Mouse (Mus musculus) cerebellum, postnatal 25 days (tissue): ENCODE data around the gene Efnb3.
A peak's percentile ranks its signal among the peaks of the same experiment; 100 is the strongest.
"Not testable (repeated sequence)": the region's sequence is repeated elsewhere in the genome, so short reads cannot be mapped to it uniquely, and the experiment has no call there.

Source experiments
- DNase-seq, 2 experiments: peaks; one replicate each; pipeline ENCODE4 v3.0.0; 2021; ENCODE audit warnings: mixed read lengths in 2 of 2

Gene Efnb3

GRCm38 (mm10) chr11:69549060-69549656, 10.8 kb downstream of the Efnb3 start, which contains the start of gene Dnah2:
Gene Dnah2 (minus strand): TSS chr11:69549110.
- DNase-seq: no peak

- DNase-seq: peak; percentile 33 to 58
Measured at GRCm38 (mm10) chr11:69547071-69547470, 12.9 kb downstream of the Efnb3 start.

- DNase-seq: peak; percentile 81 to 88
Measured at GRCm38 (mm10) chr11:69546423-69547053, 13.5 kb downstream of the Efnb3 start.

GRCm38 (mm10) chr11:69545957-69546356, 14.0 kb downstream of the Efnb3 start:
- no peak for DNase-seq

GRCm38 (mm10) chr11:69543598-69543997, 16.4 kb downstream of the Efnb3 start:
- DNase-seq: no peak

GRCm38 (mm10) chr11:69541741-69542140, 18.3 kb downstream of the Efnb3 start:
- DNase-seq: not testable (repeated sequence)

GRCm38 (mm10) chr11:69540700-69541099, 19.3 kb downstream of the Efnb3 start:
- no peak for DNase-seq

- DNase-seq: no peak
Measured at GRCm38 (mm10) chr11:69534990-69535389, 25.0 kb downstream of the Efnb3 start.

- peak; percentile 35 to 43 for DNase-seq
Measured at GRCm38 (mm10) chr11:69532480-69533150, 27.4 kb downstream of the Efnb3 start.

- not testable (repeated sequence) for DNase-seq
Measured at GRCm38 (mm10) chr11:69530755-69531154, 29.2 kb downstream of the Efnb3 start.

GRCm38 (mm10) chr11:69530281-69530680, 29.7 kb downstream of the Efnb3 start:
- not testable (repeated sequence) for DNase-seq

GRCm38 (mm10) chr11:69528031-69528390, 32.0 kb downstream of the Efnb3 start:
- DNase-seq: no peak

- DNase-seq: peak; percentile 24 to 34
Measured at GRCm38 (mm10) chr11:69527098-69528030, 32.6 kb downstream of the Efnb3 start.

- no peak for DNase-seq
Measured at GRCm38 (mm10) chr11:69526631-69527030, 33.4 kb downstream of the Efnb3 start.

- DNase-seq: no peak
Measured at GRCm38 (mm10) chr11:69525661-69526060, 34.3 kb downstream of the Efnb3 start.

- DNase-seq: no peak
Measured at GRCm38 (mm10) chr11:69523651-69524050, 36.4 kb downstream of the Efnb3 start.

GRCm38 (mm10) chr11:69521526-69522149, 38.4 kb downstream of the Efnb3 start:
- no peak for DNase-seq

GRCm38 (mm10) chr11:69519976-69520375, 40.0 kb downstream of the Efnb3 start:
- no peak for DNase-seq

- DNase-seq: no peak
Measured at GRCm38 (mm10) chr11:69516661-69517060, 43.3 kb downstream of the Efnb3 start.

- no peak for DNase-seq
Measured at GRCm38 (mm10) chr11:69516151-69516640, 43.8 kb downstream of the Efnb3 start.

- peak; percentile 57 to 79 for DNase-seq
Measured at GRCm38 (mm10) chr11:69513840-69514239, 46.2 kb downstream of the Efnb3 start.

- DNase-seq: no peak
Measured at GRCm38 (mm10) chr11:69510796-69511496, 49.1 kb downstream of the Efnb3 start.
